Mouse (Mus musculus) heart, adult 2 months (tissue): ENCODE data around the gene Arpc3.

ENCODE experiments used
- CTCF ChIP-seq: fragments of 200-600 bp; IDR thresholded peaks from 2 replicates; pipeline ENCODE4 v1.8.1; 2022; ENCODE audit warnings: antibody characterized with exemption, mild to moderate bottlenecking, moderate library complexity
- EP300 ChIP-seq: fragments of 200-500 bp; IDR thresholded peaks from 2 replicates; pipeline ENCODE4 v1.6.1; 2011; ENCODE audit warnings: low read depth, low read length, control low read depth; ENCODE audit not compliant: insufficient read depth
- POLR2A ChIP-seq: fragments of 200-500 bp; IDR thresholded peaks from 2 replicates; pipeline ENCODE4 v1.6.1; 2011; ENCODE audit warnings: mild to moderate bottlenecking, low read depth, low read length, control low read depth; ENCODE audit not compliant: insufficient read depth

GRCm38 (mm10) chr5:122392227-122393004 is 738 bp downstream of the Arpc3 start:
- TF ChIP-seq CTCF (no peak), EP300 (no peak), POLR2A (no peak)
